In genomic region chr7:134961608-134962007, GRCm38 (mm10) we compare ENCODE assay signal across 16 mouse cellular contexts. TPM values are rescaled to one million over a fixed set of nuclear protein-coding genes. Genes with fewer than 3 reads are reported as not detected.
DNase-seq lines count a peak whose midpoint lies in the region; ATAC-seq and TF ChIP-seq lines count a peak whose summit lies in the region.
"Had no signal": no experiment of that assay in that cellular context is flagged by ENCODE, and none has a peak within 500 bp of the region (broad histone marks: within the 10 kb centered on the region; RNA-seq: fewer than 3 reads in every experiment).

No protein-coding gene starts in this region.

- no peaks in the 10 kb centered on the region for H3K4me1 ChIP-seq in lung, embryonic 14.5 days (ENCODE audit: insufficient read depth)
- H3K4me1 ChIP-seq in lung, embryonic 16.5 days (replicated peaks; ENCODE audit: control insufficient read depth, insufficient read depth, low read length): no peaks in the 10 kb centered on the region
- H3K4me1 ChIP-seq: embryonic facial prominence, embryonic 13.5 days; embryonic facial prominence, embryonic 15.5 days; forebrain, embryonic 10.5 days; forebrain, embryonic 12.5 days had no signal

- ATAC-seq in lung, embryonic 14.5 days (ENCODE audit: insufficient read depth): no peak
- ATAC-seq in lung, embryonic 16.5 days (ENCODE audit: low read depth): peak; percentile 66; the same call in 1 of the 2 replicates
- ATAC-seq: forebrain, embryonic 14.5 days; forebrain, embryonic 16.5 days had no signal

- no peak overlapping the region for H3K9ac ChIP-seq in lung, embryonic 14.5 days
- H3K9ac ChIP-seq in lung, embryonic 16.5 days (ENCODE audit: low read length): no peak overlapping the region
- H3K9ac ChIP-seq: embryonic facial prominence, embryonic 13.5 days; embryonic facial prominence, embryonic 15.5 days; forebrain, embryonic 12.5 days had no signal

- H3K27ac ChIP-seq in lung, embryonic 14.5 days (ENCODE audit: low read depth): no peak overlapping the region
- H3K27ac ChIP-seq in lung, embryonic 16.5 days (ENCODE audit: low read length): no peak overlapping the region
- H3K27ac ChIP-seq: embryonic facial prominence, embryonic 13.5 days; embryonic facial prominence, embryonic 15.5 days; forebrain, embryonic 10.5 days; forebrain, embryonic 12.5 days had no signal

- H3K4me2 ChIP-seq in lung, embryonic 14.5 days: no peak overlapping the region
- no peak overlapping the region for H3K4me2 ChIP-seq in lung, embryonic 16.5 days (ENCODE audit: low read depth, low read length)
- H3K4me2 ChIP-seq: embryonic facial prominence, embryonic 13.5 days; embryonic facial prominence, embryonic 15.5 days; forebrain, embryonic 12.5 days had no signal

- no peak for TF ChIP-seq CTCF in lung, embryonic 14.5 days (IDR thresholded peaks at IDR 0.05; ENCODE audit: low read depth)

- H3K4me3 ChIP-seq in lung, embryonic 14.5 days (ENCODE audit: low read depth, low read length): no peak overlapping the region
- no peak overlapping the region for H3K4me3 ChIP-seq in lung, embryonic 16.5 days (ENCODE audit: low read length)
- H3K4me3 ChIP-seq: embryonic facial prominence, embryonic 13.5 days; embryonic facial prominence, embryonic 15.5 days; erythroblast, embryonic 14.5 days; forebrain, embryonic 10.5 days; forebrain, embryonic 12.5 days had no signal

- no peaks in the 10 kb centered on the region for H3K27me3 ChIP-seq in lung, embryonic 14.5 days (ENCODE audit: insufficient read depth, low read length)
- no peaks in the 10 kb centered on the region for H3K27me3 ChIP-seq in lung, embryonic 16.5 days (ENCODE audit: control insufficient read depth, insufficient read depth, low read depth, low read length)
- H3K27me3 ChIP-seq: embryonic facial prominence, embryonic 13.5 days; embryonic facial prominence, embryonic 15.5 days; forebrain, embryonic 12.5 days had no signal

- DNase-seq in lung, embryonic 14.5 days: peak; percentile 21
- no peak for DNase-seq in lung, adult 18-20 months
- DNase-seq in lung, postnatal 14 days: no peak
- DNase-seq: cerebellum, adult 11 months; cerebellum, adult 18-20 months; cerebellum, adult 8-10 months; cerebellum, adult 9-11 months; cerebellum, postnatal 36 days had no signal

- H3K36me3 ChIP-seq in lung, embryonic 14.5 days (ENCODE audit: insufficient read depth): no peaks in the 10 kb centered on the region
- H3K36me3 ChIP-seq in lung, embryonic 16.5 days (ENCODE audit: control insufficient read depth, insufficient read depth, low read length): no peaks in the 10 kb centered on the region
- H3K36me3 ChIP-seq: embryonic facial prominence, embryonic 13.5 days; embryonic facial prominence, embryonic 15.5 days; forebrain, embryonic 10.5 days; forebrain, embryonic 12.5 days had no signal

- no peaks in the 10 kb centered on the region for H3K9me3 ChIP-seq in lung, embryonic 14.5 days (ENCODE audit: low read depth, low read length)
- H3K9me3 ChIP-seq in lung, embryonic 16.5 days (ENCODE audit: control insufficient read depth, low read length): no peaks in the 10 kb centered on the region
- H3K9me3 ChIP-seq: embryonic facial prominence, embryonic 13.5 days; embryonic facial prominence, embryonic 15.5 days; forebrain, embryonic 10.5 days; forebrain, embryonic 12.5 days had no signal

- 63% methylated on average over 2 of the region's 2 CpGs for WGBS in lung, embryonic 14.5 days
- 58% methylated on average over 2 of the region's 2 CpGs for WGBS in lung, embryonic 16.5 days

RNA-seq across cellular contexts. Expression of gene Fam196a, which starts 23.4 kb away (rescaled TPM):
- polyA plus RNA-seq in lung, embryonic 14.5 days (2014; fragmentation: Nextera tagmentation; extraction: Ambion mirVana): 3.5 and 4.8 TPM in 2 replicates
- polyA plus RNA-seq in lung, embryonic 16.5 days (2015; fragmentation: Nextera tagmentation; extraction: Ambion mirVana): 2.2 and 2.6 TPM in 2 replicates
- polyA plus RNA-seq: erythroblast, embryonic 14.5 days had no signal
